Mouse (Mus musculus): ENCODE measurements around the gene Rbfox1.

- TF ChIP-seq CTCF (IDR thresholded peaks at IDR 0.05; ENCODE audit: borderline replicate concordance, extremely low read depth, insufficient read depth, insufficient read length), result no peak
- no peak for TF ChIP-seq POLR2A (IDR thresholded peaks at IDR 0.05; ENCODE audit: borderline replicate concordance, extremely low read depth, insufficient read depth, insufficient read length, poor library complexity, severe bottlenecking)
These were observed 1033.5 kb downstream of the Rbfox1 start for GRCm38 (mm10) chr16:6918641-6919040.

All from brain, embryonic 14.5 days (tissue).